Mouse (Mus musculus) neural tube, embryonic 14.5 days (tissue): ENCODE measurements around the gene Gast. TPM values are rescaled to one million over a fixed set of nuclear protein-coding genes. Genes with fewer than 3 reads are reported as not detected.

ENCODE experiments used
- ATAC-seq: fragments of 200-750 bp; cut with Nextera tagmentation; 2 replicates; pipeline ENCODE4 v1.8.0; 2017; ENCODE audit warnings: low read depth, mild to moderate bottlenecking, moderate TSS enrichment, moderate library complexity
- H3K27ac ChIP-seq: fragments of 300-500 bp; sonication (generic); 2 replicates; pipeline ENCODE4 v1.5.1; 2014; ENCODE audit warnings: low read depth, mild to moderate bottlenecking, control low read depth, low read length, moderate library complexity, mixed read lengths
- H3K27me3 ChIP-seq: fragments of 300-500 bp; sonication (generic); 2 replicates; pipeline ENCODE4 v1.6.1; 2014; ENCODE audit warnings: low read length; ENCODE audit not compliant: control insufficient read depth, insufficient read depth
- H3K36me3 ChIP-seq: fragments of 300-500 bp; sonication (generic); 2 replicates; pipeline ENCODE4 v1.6.1; 2014; ENCODE audit warnings: low read length, mixed read lengths; ENCODE audit not compliant: control insufficient read depth, insufficient read depth
- H3K4me1 ChIP-seq: fragments of 300-500 bp; sonication (generic); 2 replicates; pipeline ENCODE4 v1.6.1; 2014; ENCODE audit warnings: low read length; ENCODE audit not compliant: control insufficient read depth, insufficient read depth
- H3K4me2 ChIP-seq: fragments of 300-500 bp; sonication (generic); 2 replicates; pipeline ENCODE4 v1.6.1; 2014; ENCODE audit warnings: mild to moderate bottlenecking, low read depth, low read length, control low read depth
- H3K4me3 ChIP-seq: fragments of 300-500 bp; sonication (generic); 2 replicates; pipeline ENCODE4 v1.5.1; 2014; ENCODE audit warnings: low read depth, low read length, control low read depth, mixed read lengths
- H3K9ac ChIP-seq: fragments of 300-500 bp; sonication (generic); replicated peaks from 2 replicates; pipeline ENCODE4 v1.6.1; 2014; ENCODE audit warnings: low read depth, mild to moderate bottlenecking, control low read depth, low read length, mixed read lengths
- H3K9me3 ChIP-seq: fragments of 300-500 bp; sonication (generic); 2 replicates; pipeline ENCODE4 v1.6.1; 2016; ENCODE audit warnings: low read length; ENCODE audit not compliant: control insufficient read depth
- WGBS: fragments of 180-500 bp; shearing (Covaris S2); extraction: QIAGEN DNeasy Blood & Tissue Kit; methylation state at CpG from one replicate; pipeline ENCODE4 v1.1.7; 2014; 5-methylcytosine and 5-hydroxymethylcytosine counted together
- polyA plus RNA-seq: library from polyadenylated mRNA; unstranded; fragments of >200 nt; fragmentation: Nextera tagmentation; extraction: Ambion mirVana; gene quantifications from 2 replicates; pipeline ENCODE4 v1.2.1, GENCODE M21; 2014

The Gast gene
- not detected in 2 replicates for polyA plus RNA-seq

- H3K9me3 ChIP-seq = no peaks in the 10 kb centered on the region
- peaks cover 30% of the 10 kb centered on the region for H3K4me1 ChIP-seq
- no peaks in the 10 kb centered on the region for H3K27me3 ChIP-seq
- peak within 1 kb of the TSS; percentile 87 for H3K27ac ChIP-seq
- no peak for ATAC-seq
- H3K4me2 ChIP-seq = no peak within 1 kb of the TSS
- 82% methylated on average over 6 of the region's 6 CpGs for WGBS
- no peak within 1 kb of the TSS for H3K4me3 ChIP-seq
- H3K36me3 ChIP-seq = no peaks in the 10 kb centered on the region
- no peak within 1 kb of the TSS for H3K9ac ChIP-seq
These were observed at the start of gene Gast for GRCm38 (mm10) chr11:100333944-100334457. Gene Gast (plus strand): TSS chr11:100334407.

- Histone ChIP-seq H3K27ac (no peak overlapping the region), H3K4me2 (no peak overlapping the region), H3K4me3 (no peak overlapping the region), H3K9ac (no peak overlapping the region), H3K36me3 (no peaks in the 10 kb centered on the region), H3K9me3 (no peaks in the 10 kb centered on the region), H3K27me3 (no peaks in the 10 kb centered on the region), H3K4me1 (no peaks in the 10 kb centered on the region)
- no peak for ATAC-seq
- 81% methylated on average over 4 of the region's 4 CpGs for WGBS
These were observed 49.2 kb upstream of the Gast start for GRCm38 (mm10) chr11:100284988-100285387.

- H3K27me3 ChIP-seq = no peaks in the 10 kb centered on the region
- H3K9ac ChIP-seq = no peak overlapping the region
- ATAC-seq = no peak
- H3K4me3 ChIP-seq = no peak overlapping the region
- no peaks in the 10 kb centered on the region for H3K36me3 ChIP-seq
- no peaks in the 10 kb centered on the region for H3K4me1 ChIP-seq
- no peak overlapping the region for H3K27ac ChIP-seq
- 32% methylated on average over 10 of the region's 10 CpGs for WGBS
- no peaks in the 10 kb centered on the region for H3K9me3 ChIP-seq
- H3K4me2 ChIP-seq = no peak overlapping the region
These were observed 47.2 kb upstream of the Gast start for GRCm38 (mm10) chr11:100287024-100287423.

GRCm38 (mm10) chr11:100288942-100289341 is 45.3 kb upstream of the Gast start:
- no peaks in the 10 kb centered on the region for H3K36me3 ChIP-seq
- H3K9me3 ChIP-seq = no peaks in the 10 kb centered on the region
- no peak overlapping the region for H3K9ac ChIP-seq
- H3K4me1 ChIP-seq = no peaks in the 10 kb centered on the region
- WGBS = 86% methylated on average over 6 of the region's 6 CpGs
- no peaks in the 10 kb centered on the region for H3K27me3 ChIP-seq
- ATAC-seq = no peak
- H3K4me3 ChIP-seq = no peak overlapping the region
- H3K4me2 ChIP-seq = no peak overlapping the region
- no peak overlapping the region for H3K27ac ChIP-seq

- no peaks in the 10 kb centered on the region for H3K27me3 ChIP-seq
These were observed 44.0 kb upstream of the Gast start for GRCm38 (mm10) chr11:100290235-100290634.

GRCm38 (mm10) chr11:100292884-100293283 is 41.3 kb upstream of the Gast start:
- no peak overlapping the region for H3K4me3 ChIP-seq
- no peaks in the 10 kb centered on the region for H3K4me1 ChIP-seq
- H3K4me2 ChIP-seq = no peak overlapping the region
- 44% methylated on average over 6 of the region's 6 CpGs for WGBS
- H3K9me3 ChIP-seq = no peaks in the 10 kb centered on the region
- no peak overlapping the region for H3K9ac ChIP-seq
- no peak for ATAC-seq
- H3K27me3 ChIP-seq = no peaks in the 10 kb centered on the region
- no peaks in the 10 kb centered on the region for H3K36me3 ChIP-seq
- no peak overlapping the region for H3K27ac ChIP-seq

More at GRCm38 (mm10) chr11:100290235-100290634, 44.0 kb upstream of the Gast start:
- H3K9ac ChIP-seq = no peak overlapping the region
- no peaks in the 10 kb centered on the region for H3K9me3 ChIP-seq
- H3K27ac ChIP-seq = no peak overlapping the region
- no peaks in the 10 kb centered on the region for H3K4me1 ChIP-seq
- no peak overlapping the region for H3K4me2 ChIP-seq
- no peak for ATAC-seq
- no peaks in the 10 kb centered on the region for H3K36me3 ChIP-seq
- no peak overlapping the region for H3K4me3 ChIP-seq
- 59% methylated on average over 5 of the region's 5 CpGs for WGBS

- Histone ChIP-seq H3K9ac (no peak overlapping the region), H3K36me3 (no peaks in the 10 kb centered on the region), H3K27ac (no peak overlapping the region), H3K4me1 (no peaks in the 10 kb centered on the region), H3K4me3 (no peak overlapping the region), H3K9me3 (no peaks in the 10 kb centered on the region), H3K27me3 (no peaks in the 10 kb centered on the region), H3K4me2 (no peak overlapping the region)
- 8% methylated on average over 10 of the region's 10 CpGs for WGBS
- ATAC-seq = peak; percentile 35; the same call in 1 of the 2 replicates
These were observed 38.9 kb upstream of the Gast start for GRCm38 (mm10) chr11:100295308-100295707.

- Histone ChIP-seq H3K9ac (no peak overlapping the region), H3K4me3 (no peak overlapping the region)
- WGBS = 37% methylated on average over 5 of the region's 5 CpGs
These were observed 36.4 kb upstream of the Gast start for GRCm38 (mm10) chr11:100297801-100298200.

GRCm38 (mm10) chr11:100298274-100299036 is 35.8 kb upstream of the Gast start:
- no peaks in the 10 kb centered on the region for H3K4me1 ChIP-seq
- no peak for ATAC-seq
- H3K4me3 ChIP-seq = no peak overlapping the region
- H3K36me3 ChIP-seq = no peaks in the 10 kb centered on the region
- no peaks in the 10 kb centered on the region for H3K27me3 ChIP-seq
- peak overlapping the region; percentile 15; the same call in 1 of the 2 replicates for H3K4me2 ChIP-seq
- 19% methylated on average over 18 of the region's 18 CpGs for WGBS
- H3K27ac ChIP-seq = no peak overlapping the region
- no peaks in the 10 kb centered on the region for H3K9me3 ChIP-seq
- H3K9ac ChIP-seq = no peak overlapping the region

More at GRCm38 (mm10) chr11:100297801-100298200, 36.4 kb upstream of the Gast start:
- ATAC-seq = no peak
- Histone ChIP-seq H3K4me1 (no peaks in the 10 kb centered on the region), H3K4me2 (peak overlapping the region; percentile 15; the same call in 1 of the 2 replicates), H3K27ac (no peak overlapping the region), H3K36me3 (no peaks in the 10 kb centered on the region), H3K27me3 (no peaks in the 10 kb centered on the region), H3K9me3 (no peaks in the 10 kb centered on the region)
